Mouse (Mus musculus) ES-E14 (cell line): ENCODE measurements around the gene Scn2a.

Experiments
- CHD2 ChIP-seq: IDR thresholded peaks from 2 replicates; pipeline ENCODE4 v1.6.1; 2014; ENCODE audit warnings: mild to moderate bottlenecking, low read depth, low read length, inconsistent platforms
- HCFC1 ChIP-seq: IDR thresholded peaks from 2 replicates; pipeline ENCODE4 v1.6.1; 2012; ENCODE audit warnings: low read length, inconsistent platforms, borderline replicate concordance; ENCODE audit not compliant: insufficient read depth
- MAFK ChIP-seq: IDR thresholded peaks from 2 replicates; pipeline ENCODE4 v1.6.1; 2014; ENCODE audit warnings: mild to moderate bottlenecking, low read depth, low read length, inconsistent platforms; ENCODE audit not compliant: insufficient read depth
- ZC3H11A ChIP-seq: IDR thresholded peaks from 2 replicates; pipeline ENCODE4 v1.6.1; 2012; ENCODE audit warnings: low read depth, mild to moderate bottlenecking, inconsistent platforms, low read length, borderline replicate concordance
- ZNF384 ChIP-seq: IDR thresholded peaks from 2 replicates; pipeline ENCODE4 v1.6.1; 2012; ENCODE audit warnings: low read depth, low read length, inconsistent platforms

DNA sequence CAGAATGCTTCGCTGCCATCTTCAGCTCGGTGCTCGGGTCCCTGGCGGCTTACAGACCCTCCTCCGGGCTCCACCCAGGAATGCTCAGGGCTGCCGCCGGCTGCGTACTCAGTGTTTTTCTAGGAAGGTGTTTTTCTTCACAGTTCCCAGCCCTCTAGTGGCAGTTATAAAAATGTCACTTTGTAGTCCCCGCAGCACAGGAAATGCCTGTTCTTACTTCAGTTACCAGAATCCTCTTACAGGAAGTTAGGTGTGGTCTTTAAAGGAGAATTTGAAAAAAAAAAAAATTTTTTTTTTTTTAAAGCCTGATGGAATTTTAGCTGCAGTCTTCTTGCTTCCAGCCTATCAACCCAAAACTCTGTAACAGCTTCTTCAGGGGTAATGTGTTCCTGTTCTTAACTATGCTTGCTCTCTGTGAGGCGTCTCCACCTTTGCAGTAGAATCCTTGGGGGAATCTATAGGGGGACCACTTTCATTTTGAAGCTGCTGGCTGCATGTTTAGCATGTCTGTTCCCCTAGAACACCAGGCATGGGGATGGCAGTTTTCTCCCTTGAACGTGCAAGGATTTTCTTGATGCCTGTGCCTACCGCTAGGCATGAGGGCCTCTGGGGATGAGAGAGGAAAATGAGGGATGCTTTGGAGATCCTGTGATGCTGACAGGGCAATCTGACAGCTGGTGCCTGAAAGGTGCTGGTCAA is 48.0 kb downstream of the Scn2a start:
- TF ChIP-seq ZNF384 (peak; percentile 93), ZC3H11A (peak; percentile 34; the same call in 1 of the 2 replicates), MAFK (peak; percentile 25; the same call in 1 of the 2 replicates), CHD2 (no peak), HCFC1 (peak; percentile 75; the same call in 1 of the 2 replicates)
